Mouse (Mus musculus) brain, adult 2 months (tissue): ENCODE measurements around the gene Prdm16.

Source experiments
- DNase-seq: peaks from one replicate; pipeline ENCODE4 v3.0.0; 2011; ENCODE audit warnings: low read depth, low spot score

The Prdm16 gene

GRCm38 (mm10) chr4:154336650-154337049 is 300.0 kb downstream of the Prdm16 start:
- DNase-seq, result no peak

- DNase-seq, result peak; percentile 70
Measured at GRCm38 (mm10) chr4:154335761-154336160, 300.9 kb downstream of the Prdm16 start, which contains the start of gene B230104I21Rik. B230104I21Rik (plus strand) TSS chr4:154336127.

- DNase-seq, result peak; percentile 65
Measured at GRCm38 (mm10) chr4:154334699-154335402, 301.8 kb downstream of the Prdm16 start.

- no peak for DNase-seq
Measured at GRCm38 (mm10) chr4:154333300-154333699, 303.4 kb downstream of the Prdm16 start.

GRCm38 (mm10) chr4:154331271-154331670 is 305.4 kb downstream of the Prdm16 start:
- no peak for DNase-seq

GRCm38 (mm10) chr4:154330001-154330400 is 306.7 kb downstream of the Prdm16 start:
- DNase-seq, result no peak

- DNase-seq, result peak; percentile 72
Measured at GRCm38 (mm10) chr4:154328836-154329235, 307.8 kb downstream of the Prdm16 start.

- DNase-seq, result no peak
Measured at GRCm38 (mm10) chr4:154328431-154328830, 308.2 kb downstream of the Prdm16 start.

GRCm38 (mm10) chr4:154325410-154325809 is 311.3 kb downstream of the Prdm16 start:
- DNase-seq, result no peak

GRCm38 (mm10) chr4:154313622-154313967 is 323.1 kb downstream of the Prdm16 start:
- no peak for DNase-seq

GRCm38 (mm10) chr4:154312935-154313621 is 323.6 kb downstream of the Prdm16 start:
- DNase-seq, result peak; percentile 53

- DNase-seq, result no peak
Measured at GRCm38 (mm10) chr4:154312143-154312812, 324.4 kb downstream of the Prdm16 start.

GRCm38 (mm10) chr4:154310576-154311262 is 326.0 kb downstream of the Prdm16 start:
- no peak for DNase-seq

GRCm38 (mm10) chr4:154309131-154309530 is 327.5 kb downstream of the Prdm16 start:
- DNase-seq, result no peak

GRCm38 (mm10) chr4:154301466-154301881 is 335.2 kb downstream of the Prdm16 start, which contains the start of gene Arhgef16:
Arhgef16 (minus strand) TSS chr4:154301676.
- peak; percentile 69 for DNase-seq

- DNase-seq, result no peak
Measured at GRCm38 (mm10) chr4:154299541-154300271, 337.0 kb downstream of the Prdm16 start.

GRCm38 (mm10) chr4:154297761-154298160 is 338.9 kb downstream of the Prdm16 start:
- DNase-seq, result no peak

- no peak for DNase-seq
Measured at GRCm38 (mm10) chr4:154294262-154294731, 342.4 kb downstream of the Prdm16 start.

- no peak for DNase-seq
Measured at GRCm38 (mm10) chr4:154293735-154294201, 342.9 kb downstream of the Prdm16 start.

- no peak for DNase-seq
Measured at GRCm38 (mm10) chr4:154283671-154284070, 353.0 kb downstream of the Prdm16 start.

- DNase-seq, result no peak
Measured at GRCm38 (mm10) chr4:154279481-154279880, 357.2 kb downstream of the Prdm16 start.
